ENCODE assay signal across 9 mouse cellular contexts in genomic region chr2:167173051-167173875, GRCm38 (mm10). TPM values are rescaled to one million over a fixed set of nuclear protein-coding genes. Genes with fewer than 3 reads are reported as not detected.
DNase-seq lines count a peak whose midpoint lies in the region; ATAC-seq and TF ChIP-seq lines count a peak whose summit lies in the region.
"Had no signal": no experiment of that assay in that cellular context is flagged by ENCODE, and none has a peak within 500 bp of the region (broad histone marks: within the 10 kb centered on the region; RNA-seq: fewer than 3 reads in every experiment).

No protein-coding gene starts in this region.

- no peak overlapping the region for H3K9ac ChIP-seq in CH12.LX (ENCODE audit: insufficient read depth, low read depth)
- H3K9ac ChIP-seq in lung, embryonic 14.5 days: no peak overlapping the region

- H3K9me3 ChIP-seq in CH12.LX (replicated peaks; ENCODE audit: low read length): peaks cover 5% of the 10 kb centered on the region
- no peaks in the 10 kb centered on the region for H3K9me3 ChIP-seq in lung, embryonic 14.5 days (ENCODE audit: low read depth, low read length)

- no peak overlapping the region for H3K27ac ChIP-seq in CH12.LX (ENCODE audit: insufficient read depth, low read depth)
- H3K27ac ChIP-seq in lung, embryonic 14.5 days (ENCODE audit: low read depth): peak overlapping the region; percentile 55; the same call in 1 of the 2 replicates
- H3K27ac ChIP-seq in layer of hippocampus, adult 2 months: no peak overlapping the region

- dilution Hi-C loops in CH12.LX (cut with MboI; ENCODE audit: extremely low pct_ligation_motif_present, extremely low pct_unique_long_range_greater_than_20kb, low sequenced_read_pairs): no loop called here

- no peak for TF ChIP-seq CTCF in CH12.LX (conservative IDR thresholded peaks at IDR 0.05 in 1 of 2, IDR thresholded peaks at IDR 0.05 in 1 of 2; ENCODE audit: low read depth in 2 of 2, low read length in 2 of 2)
- no peak for TF ChIP-seq CTCF in lung, embryonic 14.5 days (IDR thresholded peaks at IDR 0.05; ENCODE audit: low read depth)
- TF ChIP-seq CTCF in layer of hippocampus, adult 2 months (conservative IDR thresholded peaks at IDR 0.05): no peak

- no peak overlapping the region for H3K4me3 ChIP-seq in CH12.LX (replicated peaks in 1 of 3; ENCODE audit: low read depth in 2 of 3, low read length in 2 of 3, poor library complexity in 1 of 3)
- H3K4me3 ChIP-seq in lung, embryonic 14.5 days (ENCODE audit: low read depth, low read length): no peak overlapping the region
- H3K4me3 ChIP-seq in layer of hippocampus, adult 2 months: no peak overlapping the region

- no peak overlapping the region for H3K4me2 ChIP-seq in CH12.LX (ENCODE audit: insufficient read depth, low read depth, poor library complexity, severe bottlenecking)
- H3K4me2 ChIP-seq in lung, embryonic 14.5 days: no peak overlapping the region

- in situ Hi-C loops in CH12.LX (cut with MboI; ENCODE audit: low pct_ligation_motif_present, low pct_unique_long_range_greater_than_20kb, low sequenced_read_pairs): no loop called here

- no peaks in the 10 kb centered on the region for H3K79me2 ChIP-seq in CH12.LX (replicated peaks; ENCODE audit: control insufficient read depth, extremely low read depth, insufficient read depth, poor library complexity, severe bottlenecking)

- H3K4me1 ChIP-seq in CH12.LX (ENCODE audit: control insufficient read depth in 1 of 2, insufficient read depth in 2 of 2): no peaks in the 10 kb centered on the region
- no peaks in the 10 kb centered on the region for H3K4me1 ChIP-seq in lung, embryonic 14.5 days (ENCODE audit: insufficient read depth)

- TF ChIP-seq POLR2A in CH12.LX (IDR thresholded peaks at IDR 0.05; ENCODE audit: low read depth, low read length): no peak

- DNase-seq in CH12.LX (ENCODE audit: extremely low read depth) (no peak), R1 (ENCODE audit: low read depth, low spot score) (peak; percentile 55)
- DNase-seq in heart, postnatal 25 days (ENCODE audit: low spot score): peak; percentile 74
- DNase-seq in lung, embryonic 14.5 days: peak; percentile 70
- DNase-seq in T-cell, adult 2 months (ENCODE audit: low spot score): no peak
- DNase-seq in layer of hippocampus, adult 8-10 months (ENCODE audit: low spot score in 2 of 2): no peak
- DNase-seq in left cerebral cortex, postnatal 10 days (ENCODE audit: extremely low spot score in 1 of 2, low spot score in 2 of 2): no peak
- DNase-seq in layer of hippocampus, adult 2 months (ENCODE audit: low spot score in 2 of 2): no peak

- H3K27me3 ChIP-seq in CH12.LX (replicated peaks): peaks cover 11% of the 10 kb centered on the region
- H3K27me3 ChIP-seq in lung, embryonic 14.5 days (ENCODE audit: insufficient read depth, low read length): no peaks in the 10 kb centered on the region

- TF ChIP-seq RAD21 in CH12.LX (IDR thresholded peaks at IDR 0.05; ENCODE audit: low read depth, low read length): no peak

- no peak for TF ChIP-seq EP300 in CH12.LX (IDR thresholded peaks at IDR 0.05; ENCODE audit: low read length)

- peaks cover 0 to 9% of the 10 kb centered on the region in 2 experiments for H3K36me3 ChIP-seq in CH12.LX (replicated peaks in 1 of 2; ENCODE audit: control insufficient read depth in 1 of 2, insufficient read depth in 1 of 2, low read length in 1 of 2)
- H3K36me3 ChIP-seq in lung, embryonic 14.5 days (ENCODE audit: insufficient read depth): no peaks in the 10 kb centered on the region

- 63% methylated on average over 5 of the region's 5 CpGs for WGBS in lung, embryonic 14.5 days

- intact Hi-C loops in heart, postnatal 25 days (cut with DNase I): no loop called here
- intact Hi-C loops in left cerebral cortex, postnatal 10 days (cut with DNase I): no loop called here

- ATAC-seq in lung, embryonic 14.5 days (ENCODE audit: insufficient read depth): peak; percentile 71
- ATAC-seq: forebrain, embryonic 16.5 days had no signal

TF ChIP-seq in CH12.LX, 34 proteins besides CTCF, POLR2A, EP300 and RAD21:
- no peak for TF ChIP-seq MAFK (IDR thresholded peaks at IDR 0.05; ENCODE audit: insufficient replicate concordance, low read length)
- peak; percentile 71 for TF ChIP-seq ZKSCAN1 (IDR thresholded peaks at IDR 0.05; ENCODE audit: borderline replicate concordance, low read depth, low read length)
- no peak for TF ChIP-seq MYC (IDR thresholded peaks at IDR 0.05; ENCODE audit: low read depth, low read length)
- no peak for TF ChIP-seq MEF2A (IDR thresholded peaks at IDR 0.05; ENCODE audit: borderline replicate concordance, low read depth, low read length)
TF ChIP-seq in CH12.LX: peak in this region for 1.

RNA-seq across cellular contexts. Expression of gene Kcnb1, which starts 16.7 kb away (rescaled TPM):
- total RNA-seq in CH12.LX (2012; rRNA removed): 2.5 and 2.6 TPM in 2 replicates
- total RNA-seq in CH12.LX (2014; rRNA removed): 5.0 and 5.1 TPM in 2 replicates
- 5.6 and 6.6 TPM in 2 replicates for polyA plus RNA-seq in CH12.LX (2012; ENCODE audit: insufficient read length, low read depth)
- total RNA-seq in heart, postnatal 25 days (2021): 10 to 100 TPM; 40.9 to 47.9 TPM
- 0.37 and 0.42 TPM in 2 replicates for polyA plus RNA-seq in lung, embryonic 14.5 days (2014; fragmentation: Nextera tagmentation; extraction: Ambion mirVana)
- 100 to 1,000 TPM in 2 of 4 experiments, 10 to 100 TPM in 2; 90.7 to 118 (median 104) TPM for total RNA-seq in layer of hippocampus, adult 8-10 months (2022)
- total RNA-seq in left cerebral cortex, postnatal 10 days (2021): 10 to 100 TPM; 95.0 to 95.2 TPM
- 100 to 1,000 TPM; 103 to 105 TPM for total RNA-seq in layer of hippocampus, adult 2 months (2021)

Comparison
In these comparisons a context has a peak if more than half of its experiments do, and no peak if none do; other contexts are left out.
1. DNase-seq: peak in R1 (single experiment), heart, postnatal 25 days (single experiment) and lung, embryonic 14.5 days (single experiment); none in CH12.LX (single experiment), T-cell, adult 2 months (single experiment), layer of hippocampus, adult 8-10 months (0 of 2), left cerebral cortex, postnatal 10 days (0 of 2) and layer of hippocampus, adult 2 months (0 of 2).
2. RNA of gene Kcnb1, which starts 16.7 kb away (total RNA-seq): 90.7 to 118 TPM in layer of hippocampus, adult 8-10 months, 103 to 105 TPM in layer of hippocampus, adult 2 months, 95.0 to 95.2 TPM in left cerebral cortex, postnatal 10 days and 40.9 to 47.9 TPM in heart, postnatal 25 days; 2.5 to 5.1 TPM in CH12.LX; every median in the first group is over 4 times any median in the second.